ENCODE assay signal across 8 mouse cellular contexts in genomic region chr1:153048147-153048878, GRCm38 (mm10).
DNase-seq lines count a peak whose midpoint lies in the region; ATAC-seq and TF ChIP-seq lines count a peak whose summit lies in the region.

No protein-coding gene starts in this region.

- ATAC-seq in intestine, embryonic 14.5 days (replicated peaks; ENCODE audit: low FRiP score, low TSS enrichment, low read depth): no peak
- ATAC-seq in lung, postnatal 0 days: peak; percentile 89

- DNase-seq in Muller cell, postnatal 12 days (ENCODE audit: inconsistent ontology term): peak; percentile 82
- peak; percentile 64 to 77 for DNase-seq in gastrocnemius, adult 8-10 months (ENCODE audit: low spot score in 2 of 2)
- peak; percentile 65 for DNase-seq in intestine, embryonic 14.5 days (ENCODE audit: low spot score)
- peak; percentile 82 for DNase-seq in lung, postnatal 0 days (ENCODE audit: low spot score)
- peak; percentile 88 for DNase-seq in skeletal muscle tissue, adult 2 months (ENCODE audit: low read depth, low spot score)
- DNase-seq in layer of hippocampus, adult 9-11 months: no peak
- no peak for DNase-seq in spleen, adult 12 weeks (ENCODE audit: low spot score)

- peaks cover 12% of the 10 kb centered on the region for H3K4me1 ChIP-seq in brown adipose tissue, adult 24 weeks (ENCODE audit: control insufficient read depth, insufficient read depth, insufficient read length, low read length)
- peaks cover 6% of the 10 kb centered on the region; the same call in 1 of the 2 replicates for H3K4me1 ChIP-seq in intestine, embryonic 14.5 days (replicated peaks; ENCODE audit: control insufficient read depth, insufficient read depth, low read length)
- H3K4me1 ChIP-seq in lung, postnatal 0 days (ENCODE audit: insufficient read depth, low read depth, low read length): no peaks in the 10 kb centered on the region; the same call in 1 of the 2 replicates

- H3K9me3 ChIP-seq in intestine, embryonic 14.5 days (ENCODE audit: control insufficient read depth, low read length): no peaks in the 10 kb centered on the region
- H3K9me3 ChIP-seq in lung, postnatal 0 days (ENCODE audit: low read length): no peaks in the 10 kb centered on the region

- H3K9ac ChIP-seq in intestine, embryonic 14.5 days (ENCODE audit: low read length): no peak overlapping the region
- no peak overlapping the region for H3K9ac ChIP-seq in lung, postnatal 0 days (replicated peaks; ENCODE audit: low read depth)

- peak; percentile 59; the same call in 1 of the 2 replicates for TF ChIP-seq EP300 in lung, postnatal 0 days (IDR thresholded peaks at IDR 0.05)

- TF ChIP-seq CTCF in lung, postnatal 0 days (IDR thresholded peaks at IDR 0.05): peak; percentile 77

- H3K36me3 ChIP-seq in intestine, embryonic 14.5 days (ENCODE audit: control insufficient read depth, insufficient read depth, low read length): no peaks in the 10 kb centered on the region
- H3K36me3 ChIP-seq in lung, postnatal 0 days (ENCODE audit: insufficient read depth, low read length): no peaks in the 10 kb centered on the region

- no peak overlapping the region; the same call in 1 of the 2 replicates for H3K4me2 ChIP-seq in intestine, embryonic 14.5 days (ENCODE audit: low read length)
- H3K4me2 ChIP-seq in lung, postnatal 0 days (replicated peaks; ENCODE audit: low read depth, low read length): no peak overlapping the region

- 35% methylated on average over 14 of the region's 14 CpGs for WGBS in intestine, embryonic 14.5 days
- 40% methylated on average over 14 of the region's 14 CpGs for WGBS in lung, postnatal 0 days

- 0 out of 2 replicates have a peak, but pooled peaks cover 3% of the 10 kb centered on the region for H3K27me3 ChIP-seq in intestine, embryonic 14.5 days (replicated peaks; ENCODE audit: control insufficient read depth, insufficient read depth, low read length)
- H3K27me3 ChIP-seq in lung, postnatal 0 days (replicated peaks; ENCODE audit: insufficient read depth, low read length): no peaks in the 10 kb centered on the region

- H3K4me3 ChIP-seq in brown adipose tissue, adult 24 weeks (ENCODE audit: insufficient read depth, low read depth, low read length): no peak overlapping the region
- no peak overlapping the region for H3K4me3 ChIP-seq in intestine, embryonic 14.5 days (ENCODE audit: low read depth, low read length)
- H3K4me3 ChIP-seq in lung, postnatal 0 days (ENCODE audit: low read depth, low read length): no peak overlapping the region

- H3K27ac ChIP-seq in brown adipose tissue, adult 24 weeks (replicated peaks; ENCODE audit: low read depth, low read length): peak overlapping the region; percentile 92
- no peak overlapping the region for H3K27ac ChIP-seq in intestine, embryonic 14.5 days (ENCODE audit: low read depth)
- H3K27ac ChIP-seq in lung, postnatal 0 days (ENCODE audit: low read length): peak overlapping the region; percentile 71

Comparison
In these comparisons a context has a peak if more than half of its experiments do, and no peak if none do; other contexts are left out.
1. DNase-seq: peak in Muller cell, postnatal 12 days (single experiment), gastrocnemius, adult 8-10 months (2 of 2), intestine, embryonic 14.5 days (single experiment), lung, postnatal 0 days (single experiment) and skeletal muscle tissue, adult 2 months (single experiment); none in layer of hippocampus, adult 9-11 months (single experiment) and spleen, adult 12 weeks (single experiment).